Mouse (Mus musculus): ENCODE measurements around the gene Sdcbp2. TPM values are rescaled to one million over a fixed set of nuclear protein-coding genes. Genes with fewer than 3 reads are reported as not detected.
"Not testable (repeated sequence)": the region's sequence is repeated elsewhere in the genome, so short reads cannot be mapped to it uniquely, and the experiment has no call there.

Gene Sdcbp2
- total and polyA plus RNA-seq, 3 experiments, result 0.04 TPM; not detected in 2

GRCm38 (mm10) chr2:151609974-151610373 is 37.6 kb downstream of the Sdcbp2 start:
- Histone ChIP-seq H3K36me3 (replicated peaks) (no peaks in the 10 kb centered on the region), H3K27me3 (ENCODE audit: insufficient read depth, low read length) (peaks cover 3% of the 10 kb centered on the region), H3K4me1 (ENCODE audit: insufficient read depth, low read depth, low read length) (no peaks in the 10 kb centered on the region), H3K9me3 (replicated peaks) (no peaks in the 10 kb centered on the region), H3K4me3 (ENCODE audit: low read depth, low read length) (no peak overlapping the region)
- ATAC-seq (ENCODE audit: extremely low read depth, insufficient number of reproducible peaks, low FRiP score, poor library complexity, severe bottlenecking) (no peak), DNase-seq (ENCODE audit: low spot score) (no peak)
- no peak for TF ChIP-seq TAL1 (conservative IDR thresholded peaks at IDR 0.05; ENCODE audit: low read depth, low read length)
- no peak for TF ChIP-seq GATA1 (IDR thresholded peaks at IDR 0.05; ENCODE audit: borderline replicate concordance, low read length)
- no peak for TF ChIP-seq GATA2 (IDR thresholded peaks at IDR 0.05; ENCODE audit: borderline replicate concordance, low read depth, low read length)
- TF ChIP-seq CTCF (IDR thresholded peaks at IDR 0.05; ENCODE audit: low read depth, low read length), result no peak
- TF ChIP-seq POLR2AphosphoS5 (IDR thresholded peaks at IDR 0.05; ENCODE audit: insufficient replicate concordance, low read depth, low read length), result no peak

GRCm38 (mm10) chr2:151615779-151616178 is 43.4 kb downstream of the Sdcbp2 start:
- DNase-seq (ENCODE audit: low spot score); H3K9me3 ChIP-seq (replicated peaks); ATAC-seq (ENCODE audit: extremely low read depth, insufficient number of reproducible peaks, low FRiP score, poor library complexity, severe bottlenecking); H3K4me1 ChIP-seq (ENCODE audit: insufficient read depth, low read depth, low read length); H3K4me3 ChIP-seq (ENCODE audit: low read depth, low read length); H3K36me3 ChIP-seq (replicated peaks): not testable (repeated sequence)
- H3K27me3 ChIP-seq (ENCODE audit: insufficient read depth, low read length), result peaks cover 19% of the 10 kb centered on the region

GRCm38 (mm10) chr2:151616551-151617329 is 44.3 kb downstream of the Sdcbp2 start:
- Histone ChIP-seq H3K9me3 (replicated peaks) (no peaks in the 10 kb centered on the region), H3K27me3 (ENCODE audit: insufficient read depth, low read length) (peaks cover 19% of the 10 kb centered on the region), H3K4me3 (ENCODE audit: low read depth, low read length) (no peak overlapping the region), H3K36me3 (replicated peaks) (no peaks in the 10 kb centered on the region), H3K4me1 (ENCODE audit: insufficient read depth, low read depth, low read length) (no peaks in the 10 kb centered on the region)
- DNase-seq (ENCODE audit: low spot score) (no peak), ATAC-seq (ENCODE audit: extremely low read depth, insufficient number of reproducible peaks, low FRiP score, poor library complexity, severe bottlenecking) (no peak)
- no peak for TF ChIP-seq POLR2AphosphoS5 (IDR thresholded peaks at IDR 0.05; ENCODE audit: insufficient replicate concordance, low read depth, low read length)
- TF ChIP-seq TAL1 (conservative IDR thresholded peaks at IDR 0.05; ENCODE audit: low read depth, low read length), result no peak
- TF ChIP-seq GATA2 (IDR thresholded peaks at IDR 0.05; ENCODE audit: borderline replicate concordance, low read depth, low read length), result no peak
- TF ChIP-seq GATA1 (IDR thresholded peaks at IDR 0.05; ENCODE audit: borderline replicate concordance, low read length), result no peak
- no peak for TF ChIP-seq CTCF (IDR thresholded peaks at IDR 0.05; ENCODE audit: low read depth, low read length)

- no peak for ATAC-seq (ENCODE audit: extremely low read depth, insufficient number of reproducible peaks, low FRiP score, poor library complexity, severe bottlenecking)
- H3K9me3 ChIP-seq (replicated peaks), result no peaks in the 10 kb centered on the region
- no peaks in the 10 kb centered on the region for H3K4me1 ChIP-seq (ENCODE audit: insufficient read depth, low read depth, low read length)
- TF ChIP-seq CTCF (IDR thresholded peaks at IDR 0.05; ENCODE audit: low read depth, low read length) (no peak), GATA2 (IDR thresholded peaks at IDR 0.05; ENCODE audit: borderline replicate concordance, low read depth, low read length) (no peak), TAL1 (conservative IDR thresholded peaks at IDR 0.05; ENCODE audit: low read depth, low read length) (no peak), GATA1 (IDR thresholded peaks at IDR 0.05; ENCODE audit: borderline replicate concordance, low read length) (no peak), POLR2AphosphoS5 (IDR thresholded peaks at IDR 0.05; ENCODE audit: insufficient replicate concordance, low read depth, low read length) (no peak)
- DNase-seq (ENCODE audit: low spot score), result no peak
- H3K36me3 ChIP-seq (replicated peaks), result no peaks in the 10 kb centered on the region
- no peak overlapping the region for H3K4me3 ChIP-seq (ENCODE audit: low read depth, low read length)
- H3K27me3 ChIP-seq (ENCODE audit: insufficient read depth, low read length), result peaks cover 3% of the 10 kb centered on the region; the same call in 1 of the 2 replicates
Measured at GRCm38 (mm10) chr2:151623776-151624175, 51.4 kb downstream of the Sdcbp2 start.

- no peak for TF ChIP-seq TAL1 (conservative IDR thresholded peaks at IDR 0.05; ENCODE audit: low read depth, low read length)
- TF ChIP-seq GATA1 (IDR thresholded peaks at IDR 0.05; ENCODE audit: borderline replicate concordance, low read length), result no peak
- no peak for TF ChIP-seq POLR2AphosphoS5 (IDR thresholded peaks at IDR 0.05; ENCODE audit: insufficient replicate concordance, low read depth, low read length)
- no peak for TF ChIP-seq GATA2 (IDR thresholded peaks at IDR 0.05; ENCODE audit: borderline replicate concordance, low read depth, low read length)
- TF ChIP-seq CTCF (IDR thresholded peaks at IDR 0.05; ENCODE audit: low read depth, low read length), result no peak
- DNase-seq (ENCODE audit: low spot score), result no peak
- H3K4me3 ChIP-seq (ENCODE audit: low read depth, low read length), result no peak overlapping the region
- peaks cover 15% of the 10 kb centered on the region for H3K27me3 ChIP-seq (ENCODE audit: insufficient read depth, low read length)
- H3K9me3 ChIP-seq (replicated peaks), result no peaks in the 10 kb centered on the region
- H3K4me1 ChIP-seq (ENCODE audit: insufficient read depth, low read depth, low read length), result no peaks in the 10 kb centered on the region
- no peaks in the 10 kb centered on the region for H3K36me3 ChIP-seq (replicated peaks)
- ATAC-seq (ENCODE audit: extremely low read depth, insufficient number of reproducible peaks, low FRiP score, poor library complexity, severe bottlenecking), result no peak
Measured at GRCm38 (mm10) chr2:151626296-151626695, 53.9 kb downstream of the Sdcbp2 start.

- Histone ChIP-seq H3K4me1 (ENCODE audit: insufficient read depth, low read depth, low read length) (no peaks in the 10 kb centered on the region), H3K9me3 (replicated peaks) (no peaks in the 10 kb centered on the region), H3K27me3 (ENCODE audit: insufficient read depth, low read length) (peaks cover 29% of the 10 kb centered on the region), H3K36me3 (replicated peaks) (no peaks in the 10 kb centered on the region), H3K4me3 (ENCODE audit: low read depth, low read length) (no peak overlapping the region)
- DNase-seq (ENCODE audit: low spot score) (no peak), ATAC-seq (ENCODE audit: extremely low read depth, insufficient number of reproducible peaks, low FRiP score, poor library complexity, severe bottlenecking) (no peak)
- TF ChIP-seq CTCF (IDR thresholded peaks at IDR 0.05; ENCODE audit: low read depth, low read length) (no peak), GATA1 (IDR thresholded peaks at IDR 0.05; ENCODE audit: borderline replicate concordance, low read length) (no peak), POLR2AphosphoS5 (IDR thresholded peaks at IDR 0.05; ENCODE audit: insufficient replicate concordance, low read depth, low read length) (no peak), TAL1 (conservative IDR thresholded peaks at IDR 0.05; ENCODE audit: low read depth, low read length) (no peak), GATA2 (IDR thresholded peaks at IDR 0.05; ENCODE audit: borderline replicate concordance, low read depth, low read length) (no peak)
Measured at GRCm38 (mm10) chr2:151628011-151628410, 55.6 kb downstream of the Sdcbp2 start.
